Mouse (Mus musculus) liver, adult 2 months (tissue): Measurements from ENCODE around the gene Akap12. TPM values are rescaled to one million over a fixed set of nuclear protein-coding genes. Genes with fewer than 3 reads are reported as not detected.

Experiments
- DNase-seq: peaks from one replicate; pipeline ENCODE4 v3.0.0-alpha.2; 2011; ENCODE audit warnings: low read depth, low spot score; ENCODE audit errors: extremely low read depth
- H3K27ac ChIP-seq: fragments of 200-500 bp; replicated peaks from 2 replicates; pipeline ENCODE4 v1.5.1; 2012; ENCODE audit warnings: low read depth, mild to moderate bottlenecking, control low read depth, inconsistent platforms, low read length; ENCODE audit not compliant: insufficient read depth
- H3K27me3 ChIP-seq: fragments of 200-500 bp; 2 replicates; pipeline ENCODE4 v1.6.1; 2012; ENCODE audit warnings: mild to moderate bottlenecking, moderate library complexity, low read length, inconsistent platforms; ENCODE audit not compliant: control insufficient read depth, insufficient read depth
- H3K36me3 ChIP-seq: fragments of 200-500 bp; 2 replicates; pipeline ENCODE4 v1.6.1; 2012; ENCODE audit warnings: low read length, inconsistent platforms; ENCODE audit not compliant: control insufficient read depth, insufficient read depth
- H3K4me1 ChIP-seq: fragments of 200-500 bp; 2 replicates; pipeline ENCODE4 v1.6.1; 2011; ENCODE audit warnings: low read length; ENCODE audit not compliant: control insufficient read depth, insufficient read depth
- H3K4me3 ChIP-seq: fragments of 200-500 bp; 2 replicates; pipeline ENCODE4 v1.5.1; 2011; ENCODE audit warnings: low read depth, mild to moderate bottlenecking, control low read depth, low read length, moderate library complexity; ENCODE audit not compliant: insufficient read depth
- H3K79me2 ChIP-seq: fragments of 200-500 bp; 2 replicates; pipeline ENCODE4 v1.6.1; 2012; ENCODE audit warnings: inconsistent platforms, mild to moderate bottlenecking, low read length, moderate library complexity; ENCODE audit not compliant: control insufficient read depth, insufficient read depth
- H3K9ac ChIP-seq: fragments of 200-500 bp; 2 replicates; pipeline ENCODE4 v1.6.1; 2012; ENCODE audit warnings: low read depth, mild to moderate bottlenecking, control low read depth, inconsistent platforms, low read length
- CTCF ChIP-seq: fragments of 200-500 bp; IDR thresholded peaks from 2 replicates; pipeline ENCODE4 v1.5.1; 2011; ENCODE audit warnings: low read depth, low read length, control low read depth
- POLR2A ChIP-seq: fragments of 200-500 bp; IDR thresholded peaks from 2 replicates; pipeline ENCODE4 v1.6.1; 2011; ENCODE audit warnings: low read length, control low read depth; ENCODE audit not compliant: insufficient read depth; ENCODE audit errors: extremely low read depth
- WGBS: fragments of 180-500 bp; shearing (Covaris S2); methylation state at CpG from one replicate; pipeline ENCODE4 v1.1.7; 2018; 5-methylcytosine and 5-hydroxymethylcytosine counted together
- polyA plus RNA-seq: library from polyadenylated mRNA; depleted of rRNA; stranded (reverse); fragments of >200 nt; gene quantifications from 2 replicates; pipeline ENCODE4 v1.2.3, GENCODE M21; 2012
- total RNA-seq: library from RNA; depleted of rRNA; stranded (reverse); fragments of >200 nt; gene quantifications from 2 replicates; pipeline ENCODE4 v1.2.3, GENCODE M21; 2014

The Akap12 gene
- total and polyA plus RNA-seq, 2 experiments, result 0.57 to 1.7 TPM

GRCm38 (mm10) chr10:4370105-4370504 lies 103.9 kb downstream of the Akap12 start:
- Histone ChIP-seq H3K27ac (no peak overlapping the region), H3K27me3 (no peaks in the 10 kb centered on the region), H3K4me3 (no peak overlapping the region), H3K4me1 (no peaks in the 10 kb centered on the region), H3K9ac (no peak overlapping the region), H3K36me3 (peaks cover 2% of the 10 kb centered on the region; the same call in 1 of the 2 replicates), H3K79me2 (no peaks in the 10 kb centered on the region; the same call in 1 of the 2 replicates)
- no peak for DNase-seq
- WGBS, result 93% methylated on average over 11 of the region's 11 CpGs
- TF ChIP-seq POLR2A (no peak), CTCF (no peak)

- peaks cover 2% of the 10 kb centered on the region; the same call in 1 of the 2 replicates for H3K36me3 ChIP-seq
- 64% methylated on average over 5 of the region's 5 CpGs for WGBS
- H3K79me2 ChIP-seq, result no peaks in the 10 kb centered on the region; the same call in 1 of the 2 replicates
- no peak overlapping the region for H3K27ac ChIP-seq
- no peaks in the 10 kb centered on the region for H3K27me3 ChIP-seq
- no peak overlapping the region for H3K4me3 ChIP-seq
- DNase-seq, result no peak
- H3K9ac ChIP-seq, result no peak overlapping the region
- no peaks in the 10 kb centered on the region for H3K4me1 ChIP-seq
- TF ChIP-seq POLR2A (no peak), CTCF (peak; percentile 35; the same call in 1 of the 2 replicates)
These were observed 105.8 kb downstream of the Akap12 start for GRCm38 (mm10) chr10:4372011-4372410.

GRCm38 (mm10) chr10:4373558-4373957 lies 107.4 kb downstream of the Akap12 start:
- no peak overlapping the region for H3K4me3 ChIP-seq
- H3K27ac ChIP-seq, result no peak overlapping the region
- DNase-seq, result no peak
- H3K4me1 ChIP-seq, result no peaks in the 10 kb centered on the region
- H3K79me2 ChIP-seq, result peaks cover 3% of the 10 kb centered on the region; the same call in 1 of the 2 replicates
- no peak for TF ChIP-seq CTCF
- no peak for TF ChIP-seq POLR2A
- H3K9ac ChIP-seq, result no peak overlapping the region
- 92% methylated on average over 4 of the region's 4 CpGs for whole genome bisulfite sequencing
- no peaks in the 10 kb centered on the region for H3K27me3 ChIP-seq
- peaks cover 2% of the 10 kb centered on the region; the same call in 1 of the 2 replicates for H3K36me3 ChIP-seq

- TF ChIP-seq POLR2A, result no peak
- Histone ChIP-seq H3K27ac (no peak overlapping the region), H3K36me3 (peaks cover 2% of the 10 kb centered on the region; the same call in 1 of the 2 replicates), H3K4me1 (no peaks in the 10 kb centered on the region), H3K4me3 (no peak overlapping the region), H3K27me3 (no peaks in the 10 kb centered on the region), H3K9ac (no peak overlapping the region), H3K79me2 (peaks cover 6% of the 10 kb centered on the region; the same call in 1 of the 2 replicates)
- no peak for DNase-seq
- 91% methylated on average over 7 of the region's 7 CpGs for WGBS
These were observed 108.1 kb downstream of the Akap12 start for GRCm38 (mm10) chr10:4374239-4374638.

- Histone ChIP-seq H3K27me3 (no peaks in the 10 kb centered on the region), H3K4me1 (no peaks in the 10 kb centered on the region), H3K27ac (no peak overlapping the region), H3K79me2 (peaks cover 8% of the 10 kb centered on the region; the same call in 1 of the 2 replicates), H3K4me3 (no peak overlapping the region), H3K9ac (no peak overlapping the region), H3K36me3 (peaks cover 2% of the 10 kb centered on the region; the same call in 1 of the 2 replicates)
- TF ChIP-seq CTCF (no peak), POLR2A (no peak)
- 97% methylated on average over 4 of the region's 4 CpGs for WGBS
- no peak for DNase-seq
These were observed 108.6 kb downstream of the Akap12 start for GRCm38 (mm10) chr10:4374734-4375133.

- TF ChIP-seq CTCF, result no peak
- H3K9ac ChIP-seq, result no peak overlapping the region
These were observed 109.1 kb downstream of the Akap12 start for GRCm38 (mm10) chr10:4375267-4375666.

More at GRCm38 (mm10) chr10:4375267-4375666, 109.1 kb downstream of the Akap12 start:
- WGBS, result 87% methylated on average over 7 of the region's 7 CpGs
- H3K27ac ChIP-seq, result no peak overlapping the region
- no peak overlapping the region for H3K4me3 ChIP-seq
- H3K36me3 ChIP-seq, result peaks cover 2% of the 10 kb centered on the region; the same call in 1 of the 2 replicates
- no peaks in the 10 kb centered on the region for H3K4me1 ChIP-seq
- DNase-seq, result no peak
- H3K79me2 ChIP-seq, result peaks cover 13% of the 10 kb centered on the region; the same call in 1 of the 2 replicates
- no peaks in the 10 kb centered on the region for H3K27me3 ChIP-seq
